Mouse (Mus musculus) T-helper 17 cell (primary cell): Measurements from ENCODE around the gene Hmgb3.

ENCODE experiments used
- in situ Hi-C, 2 experiments: fragments of 300-600 bp; cut with MboI, MseI; formaldehyde crosslinking; loops; 1 replicate in 1 of 2; 2 replicates in 1 of 2; pipeline ENCODE4 v1.15.1; 2025; ENCODE audit warnings: high pct_unique_total_duplicates in 2 of 2

The Hmgb3 gene

GRCm38 (mm10) chrX:71589181-71589580 is 33.5 kb downstream of the Hmgb3 start:
- in situ Hi-C loops, result no loop called here

GRCm38 (mm10) chrX:71601052-71601611 is 45.4 kb downstream of the Hmgb3 start:
- in situ Hi-C loops, result loop anchor here (5.0 kb wide), 1 partner anchor 174 kb away; no protein-coding TSS in a partner anchor
